Mouse (Mus musculus) heart, postnatal 36 days (tissue): ENCODE results near the gene Gm45234. TPM values are rescaled to one million over a fixed set of nuclear protein-coding genes. Genes with fewer than 3 reads are reported as not detected.

Experiments
- DNase-seq, 2 experiments: peaks; one replicate each; pipeline ENCODE4 v3.0.0; 2021 to 2022
- intact Hi-C: fragments of 180-260 bp; cut with DNase I; formaldehyde crosslinking; loops from one replicate; pipeline ENCODE4 v1.15.1; 2025
- microRNA-seq, 2 experiments: library from miRNA; unstranded; fragments of <30 nt; microRNA quantifications; one replicate each; pipeline ENCODE4 v1.2.0; 2021; ENCODE audit warnings: borderline number of aligned reads in 2 of 2
- total RNA-seq, 2 experiments: library from RNA; stranded (reverse); gene quantifications; 2 replicates each; pipeline ENCODE4 v1.2.3; 2021

The Gm45234 gene
- total RNA-seq, 2 experiments from 2014 or later: 0.41 TPM; not detected in 1

DNA sequence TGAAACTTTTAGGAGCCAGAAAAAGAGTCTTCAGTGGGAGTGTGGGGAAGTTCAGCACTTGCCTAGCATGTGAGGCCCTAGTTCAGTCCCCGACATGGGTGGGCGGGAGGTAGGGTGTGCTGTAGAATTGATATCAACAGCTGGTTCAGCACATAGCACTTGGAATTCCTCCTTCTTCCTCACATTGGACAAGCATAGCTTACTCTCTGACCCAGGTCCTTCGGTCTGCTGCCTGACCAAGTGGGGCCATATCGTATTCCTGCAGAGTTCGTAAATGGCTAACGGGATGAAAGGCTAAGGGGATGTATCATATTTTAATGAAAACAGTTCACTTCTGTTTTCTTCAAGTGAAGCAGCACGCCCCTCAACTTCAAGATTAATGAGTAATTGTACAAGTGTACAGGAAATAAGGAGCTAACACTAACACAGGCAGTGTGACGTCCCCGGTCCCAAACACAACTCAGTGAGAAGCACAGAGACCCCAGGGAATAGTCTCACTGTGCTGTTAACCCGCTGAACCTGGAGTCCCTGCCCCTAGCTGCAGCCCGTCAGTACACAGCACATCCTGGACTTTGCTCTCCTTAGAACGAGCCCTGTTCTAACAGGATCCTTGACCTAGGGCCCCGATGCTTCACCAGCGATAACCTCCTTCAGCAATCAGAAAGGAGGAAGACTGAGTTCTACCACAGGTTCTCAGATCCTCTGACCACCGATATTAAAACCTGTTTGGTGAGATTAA lies 62.4 kb downstream of the Gm45234 start:
- intact Hi-C loops: no loop called here
- no peak for DNase-seq

- DNase-seq: no peak
- intact Hi-C loops: no loop called here
Observed at GRCm38 (mm10) chr6:124690517-124690916, 65.3 kb downstream of the Gm45234 start.

Small RNA genes within 50 kb of the gene (microRNA-seq; reads per million reads assigned to microRNA genes)
- gene Mir141 (15.2 to 16.8 reads per million in 2 experiments), gene Mir200c (336 to 416 reads per million in 2 experiments)

Other genes starting within 250 kb of the Gm45234 start
- gene C1ra, start 243.6 kb downstream of the Gm45234 start, total RNA-seq: 10 to 100 TPM; 13.7 TPM
- gene C1s1, start 213.7 kb downstream of the Gm45234 start, total RNA-seq: 10 to 100 TPM; 21.3 to 23.1 TPM
- gene C1rb, start 185.7 kb downstream of the Gm45234 start, total RNA-seq: 1 to 10 TPM; 1.4 TPM
- under 1 TPM; 0.53 to 0.57 TPM for gene C1s2, start 119.9 kb downstream of the Gm45234 start, total RNA-seq
- 10 to 100 TPM; 51.6 TPM for gene Lpcat3, start 93.0 kb downstream of the Gm45234 start, total RNA-seq
- 10 to 100 TPM; 64.4 to 73.8 TPM for gene Emg1, start 43.8 kb downstream of the Gm45234 start, total RNA-seq
- 100 to 1,000 TPM; 311 to 336 TPM for gene Phb2, start 43.7 kb downstream of the Gm45234 start, total RNA-seq
- 1 to 10 TPM; 2.9 to 4.2 TPM for gene Ptpn6, start 17.3 kb downstream of the Gm45234 start, total RNA-seq
- gene Grcc10, start 14.6 kb downstream of the Gm45234 start, total RNA-seq: 100 to 1,000 TPM; 285 to 321 TPM
- 10 to 100 TPM; 41.0 to 46.4 TPM for gene Atn1, start 503 bp upstream of the Gm45234 start, total RNA-seq
- gene Eno2, start 13.7 kb upstream of the Gm45234 start, total RNA-seq: 1 to 10 TPM; 2.2 to 2.9 TPM
- gene Lrrc23, start 23.7 kb upstream of the Gm45234 start, total RNA-seq: not detected
- 1 to 10 TPM; 3.6 to 4.9 TPM for gene Spsb2, start 52.6 kb upstream of the Gm45234 start, total RNA-seq
- 100 to 1,000 TPM; 830 to 887 TPM for gene Tpi1, start 58.3 kb upstream of the Gm45234 start, total RNA-seq
- 10 to 100 TPM; 74.0 to 85.5 TPM for gene Usp5, start 73.5 kb upstream of the Gm45234 start, total RNA-seq
- under 1 TPM; 0.49 to 0.83 TPM for gene Cdca3, start 73.5 kb upstream of the Gm45234 start, total RNA-seq
- gene Gnb3, start 84.3 kb upstream of the Gm45234 start, total RNA-seq: 1 to 10 TPM; 5.1 to 5.9 TPM
- 10 to 100 TPM; 10.7 to 11.6 TPM for gene P3h3, start 101.7 kb upstream of the Gm45234 start, total RNA-seq
- under 1 TPM; 0.72 to 0.98 TPM for gene Gpr162, start 108.0 kb upstream of the Gm45234 start, total RNA-seq
- under 1 TPM; 0.72 to 0.76 TPM for gene Cd4, start 132.2 kb upstream of the Gm45234 start, total RNA-seq
- gene Lag3, start 155.7 kb upstream of the Gm45234 start, total RNA-seq: under 1 TPM; 0.19 to 0.43 TPM
- gene Ptms, start 164.1 kb upstream of the Gm45234 start, total RNA-seq: 100 to 1,000 TPM; 192 to 194 TPM
- 100 to 1,000 TPM; 195 to 197 TPM for gene Mlf2, start 175.4 kb upstream of the Gm45234 start, total RNA-seq
- 10 to 100 TPM; 93.6 to 98.8 TPM for gene Cops7a, start 209.5 kb upstream of the Gm45234 start, total RNA-seq
- gene Pianp, start 240.7 kb upstream of the Gm45234 start, total RNA-seq: 1 to 10 TPM in 1 of 2 experiments, under 1 TPM in 1; 0.81 to 1.0 TPM